Mouse (Mus musculus) MEL (cell line): Measurements from ENCODE around the gene Lrrc63. TPM values are rescaled to one million over a fixed set of nuclear protein-coding genes. Genes with fewer than 3 reads are reported as not detected.

Experiments used
- DNase-seq: peaks from one replicate; pipeline ENCODE4 v3.0.0; 2011; ENCODE audit warnings: low read depth, low spot score
- H3K27ac ChIP-seq: 2 replicates; pipeline ENCODE4 v1.5.1; 2012; ENCODE audit warnings: low read depth, mild to moderate bottlenecking, control low read depth, low read length, moderate library complexity; ENCODE audit not compliant: control insufficient read depth
- H3K27me3 ChIP-seq, 2 experiments: fragments of 150-350 bp in 1 of 2; sonication (generic) in 1 of 2; 2 replicates each; pipeline ENCODE4 v1.6.1; 2012; ENCODE audit warnings: low read length in 2 of 2, mild to moderate bottlenecking in 2 of 2, improper control_type of control experiment in 1 of 2, moderate library complexity in 1 of 2; ENCODE audit not compliant: insufficient read depth in 2 of 2, control insufficient read depth in 1 of 2
- H3K36me3 ChIP-seq, 2 experiments: 2 replicates each; pipeline ENCODE4 v1.6.1; 2012 to 2014; ENCODE audit warnings: low read length in 2 of 2, improper control_type of control experiment in 1 of 2, inconsistent platforms in 1 of 2, mild to moderate bottlenecking in 1 of 2; ENCODE audit not compliant: insufficient read depth in 2 of 2, control insufficient read depth in 1 of 2
- H3K4me1 ChIP-seq, 2 experiments: fragments of 150-350 bp in 1 of 2; sonication (generic) in 1 of 2; 2 replicates each; pipeline ENCODE4 v1.6.1; 2012; ENCODE audit warnings: low read length in 2 of 2, improper control_type of control experiment in 1 of 2, mild to moderate bottlenecking in 1 of 2; ENCODE audit not compliant: insufficient read depth in 2 of 2, control insufficient read depth in 1 of 2
- H3K4me3 ChIP-seq, 2 experiments: fragments of 150-350 bp in 1 of 2; sonication (generic) in 1 of 2; 2 replicates each; pipeline ENCODE4 v1.5.1; 2012; ENCODE audit warnings: low read depth in 2 of 2, low read length in 2 of 2, mild to moderate bottlenecking in 2 of 2, moderate library complexity in 2 of 2, control low read depth in 1 of 2, improper control_type of control experiment in 1 of 2; ENCODE audit not compliant: control insufficient read depth in 1 of 2, insufficient read depth in 1 of 2
- H3K79me2 ChIP-seq: 2 replicates; pipeline ENCODE4 v1.6.1; 2012; ENCODE audit warnings: mild to moderate bottlenecking, low read length, moderate library complexity; ENCODE audit not compliant: control insufficient read depth, poor library complexity, insufficient read depth
- H3K9ac ChIP-seq: 2 replicates; pipeline ENCODE4 v1.6.1; 2012; ENCODE audit warnings: low read depth, mild to moderate bottlenecking, control low read depth, low read length, moderate library complexity; ENCODE audit not compliant: control insufficient read depth, poor library complexity, severe bottlenecking
- H3K9me3 ChIP-seq: fragments of 150-350 bp; sonication (generic); replicated peaks from 2 replicates; pipeline ENCODE4 v1.6.1; 2012; ENCODE audit warnings: mild to moderate bottlenecking, low read length, improper control_type of control experiment, moderate library complexity; ENCODE audit not compliant: insufficient read depth
- BHLHE40 ChIP-seq: IDR thresholded peaks from 2 replicates; pipeline ENCODE4 v1.6.1; 2012; ENCODE audit warnings: low read depth, mild to moderate bottlenecking, inconsistent platforms, low read length, improper control_type of control experiment, borderline replicate concordance
- CHD1 ChIP-seq: IDR thresholded peaks from 2 replicates; pipeline ENCODE4 v1.6.1; 2012; ENCODE audit warnings: low read depth, mild to moderate bottlenecking, inconsistent platforms, low read length, improper control_type of control experiment
- CTCF ChIP-seq, 3 experiments: IDR thresholded peaks in 2 of 3; conservative IDR thresholded peaks in 1 of 3; 2 replicates each; pipeline ENCODE4 v1.5.1; 2011 to 2012; ENCODE audit warnings: low read length in 3 of 3, low read depth in 2 of 3, mild to moderate bottlenecking in 2 of 3, improper control_type of control experiment in 1 of 3, inconsistent platforms in 1 of 3, mixed read lengths in 1 of 3, moderate library complexity in 1 of 3; ENCODE audit not compliant: control insufficient read depth in 1 of 3, insufficient read depth in 1 of 3, poor library complexity in 1 of 3, severe bottlenecking in 1 of 3
- E2F4 ChIP-seq: IDR thresholded peaks from 2 replicates; pipeline ENCODE4 v1.6.1; 2011; ENCODE audit warnings: low read depth, low read length, improper control_type of control experiment, borderline replicate concordance
- ELF1 ChIP-seq: IDR thresholded peaks from 2 replicates; pipeline ENCODE4 v1.6.1; 2014; ENCODE audit warnings: low read depth, mild to moderate bottlenecking, inconsistent platforms, low read length, improper control_type of control experiment, moderate library complexity
- EP300 ChIP-seq, 2 experiments: IDR thresholded peaks; 2 replicates each; pipeline ENCODE4 v1.6.1; 2011; ENCODE audit warnings: improper control_type of control experiment in 2 of 2, low read length in 2 of 2, low read depth in 1 of 2, mild to moderate bottlenecking in 1 of 2
- ETS1 ChIP-seq: IDR thresholded peaks from 2 replicates; pipeline ENCODE4 v1.6.1; 2012; ENCODE audit warnings: low read depth, mild to moderate bottlenecking, inconsistent platforms, low read length, improper control_type of control experiment, moderate library complexity
- GABPA ChIP-seq: IDR thresholded peaks from 2 replicates; pipeline ENCODE4 v1.6.1; 2012; ENCODE audit warnings: low read depth, mild to moderate bottlenecking, inconsistent platforms, low read length, improper control_type of control experiment, moderate library complexity
- HCFC1 ChIP-seq: IDR thresholded peaks from 2 replicates; pipeline ENCODE4 v1.6.1; 2012; ENCODE audit warnings: low read depth, mild to moderate bottlenecking, inconsistent platforms, low read length, improper control_type of control experiment, moderate library complexity
- JUND ChIP-seq: IDR thresholded peaks from 2 replicates; pipeline ENCODE4 v1.6.1; 2011; ENCODE audit warnings: low read depth, mild to moderate bottlenecking, improper control_type of control experiment, low read length
- KAT2A ChIP-seq: conservative IDR thresholded peaks from 2 replicates; pipeline ENCODE4 v1.6.1; 2012; ENCODE audit warnings: low read depth, low read length, improper control_type of control experiment, inconsistent platforms
- MAFK ChIP-seq: IDR thresholded peaks from 2 replicates; pipeline ENCODE4 v1.6.1; 2011; ENCODE audit warnings: low read depth, mild to moderate bottlenecking, low read length, improper control_type of control experiment, borderline replicate concordance
- MAX ChIP-seq: IDR thresholded peaks from 2 replicates; pipeline ENCODE4 v1.6.1; 2011; ENCODE audit warnings: low read length, improper control_type of control experiment
- MEF2A ChIP-seq: IDR thresholded peaks from 2 replicates; pipeline ENCODE4 v1.6.1; 2014; ENCODE audit warnings: low read depth, mild to moderate bottlenecking, inconsistent platforms, low read length, improper control_type of control experiment; ENCODE audit not compliant: poor library complexity, insufficient replicate concordance, severe bottlenecking; ENCODE audit errors: extremely low read depth
- MXI1 ChIP-seq: IDR thresholded peaks from 2 replicates; pipeline ENCODE4 v1.6.1; 2011; ENCODE audit warnings: mild to moderate bottlenecking, low read depth, low read length, improper control_type of control experiment
- MYB ChIP-seq: IDR thresholded peaks from 2 replicates; pipeline ENCODE4 v1.6.1; 2011; ENCODE audit warnings: mild to moderate bottlenecking, low read depth, low read length, improper control_type of control experiment
- MYC ChIP-seq: IDR thresholded peaks from 2 replicates; pipeline ENCODE4 v1.6.1; 2011; ENCODE audit warnings: low read depth, mild to moderate bottlenecking, low read length, improper control_type of control experiment, moderate library complexity
- NRF1 ChIP-seq: IDR thresholded peaks from 2 replicates; pipeline ENCODE4 v1.6.1; 2014; ENCODE audit warnings: low read depth, mild to moderate bottlenecking, inconsistent platforms, low read length, improper control_type of control experiment, moderate library complexity; ENCODE audit not compliant: poor library complexity, insufficient read depth, severe bottlenecking
- POLR2A ChIP-seq, 2 experiments: IDR thresholded peaks; 2 replicates each; pipeline ENCODE4 v1.6.1; 2011 to 2012; ENCODE audit warnings: low read length in 2 of 2, mild to moderate bottlenecking in 2 of 2, control low read depth in 1 of 2, improper control_type of control experiment in 1 of 2, low read depth in 1 of 2, moderate library complexity in 1 of 2; ENCODE audit not compliant: control insufficient read depth in 1 of 2, insufficient read depth in 1 of 2, poor library complexity in 1 of 2
- POLR2AphosphoS2 ChIP-seq: IDR thresholded peaks from 2 replicates; pipeline ENCODE4 v1.6.1; 2011; ENCODE audit warnings: low read length, improper control_type of control experiment
- RAD21 ChIP-seq: IDR thresholded peaks from 2 replicates; pipeline ENCODE4 v1.6.1; 2011; ENCODE audit warnings: mild to moderate bottlenecking, low read depth, low read length, improper control_type of control experiment
- RCOR1 ChIP-seq: IDR thresholded peaks from 2 replicates; pipeline ENCODE4 v1.6.1; 2012; ENCODE audit warnings: low read depth, mild to moderate bottlenecking, inconsistent platforms, low read length, improper control_type of control experiment
- SIN3A ChIP-seq: IDR thresholded peaks from 2 replicates; pipeline ENCODE4 v1.6.1; 2012; ENCODE audit warnings: low read length, improper control_type of control experiment, inconsistent platforms
- SMC3 ChIP-seq: IDR thresholded peaks from 2 replicates; pipeline ENCODE4 v1.6.1; 2011; ENCODE audit warnings: low read depth, low read length, improper control_type of control experiment
- TBP ChIP-seq: IDR thresholded peaks from 2 replicates; pipeline ENCODE4 v1.8.0; 2011; ENCODE audit warnings: low read depth, low read length, improper control_type of control experiment
- TCF12 ChIP-seq: IDR thresholded peaks from 2 replicates; pipeline ENCODE4 v1.6.1; 2014; ENCODE audit warnings: low read depth, mild to moderate bottlenecking, inconsistent platforms, low read length, improper control_type of control experiment, moderate library complexity
- UBTF ChIP-seq: IDR thresholded peaks from 2 replicates; pipeline ENCODE4 v1.6.1; 2012; ENCODE audit warnings: low read depth, mild to moderate bottlenecking, inconsistent platforms, low read length, improper control_type of control experiment, moderate library complexity, borderline replicate concordance; ENCODE audit not compliant: insufficient read depth
- USF1 ChIP-seq: IDR thresholded peaks from 2 replicates; pipeline ENCODE4 v1.6.1; 2014; ENCODE audit warnings: low read depth, mild to moderate bottlenecking, inconsistent platforms, low read length, improper control_type of control experiment, moderate library complexity
- USF2 ChIP-seq, 2 experiments: IDR thresholded peaks; 2 replicates each; pipeline ENCODE4 v1.6.1; 2011 to 2012; ENCODE audit warnings: improper control_type of control experiment in 2 of 2, low read length in 2 of 2, borderline replicate concordance in 1 of 2, inconsistent platforms in 1 of 2, low read depth in 1 of 2, mild to moderate bottlenecking in 1 of 2; ENCODE audit not compliant: insufficient read depth in 1 of 2
- ZKSCAN1 ChIP-seq: IDR thresholded peaks from 2 replicates; pipeline ENCODE4 v1.6.1; 2012; ENCODE audit warnings: low read depth, mild to moderate bottlenecking, inconsistent platforms, low read length, improper control_type of control experiment, moderate library complexity
- ZNF384 ChIP-seq: IDR thresholded peaks from 2 replicates; pipeline ENCODE4 v1.6.1; 2012; ENCODE audit warnings: low read depth, mild to moderate bottlenecking, inconsistent platforms, low read length, improper control_type of control experiment
- polyA plus RNA-seq, 2 experiments: library from polyadenylated mRNA; stranded (reverse) in 1 of 2; unstranded in 1 of 2; fragments of >175 nt in 1 of 2; fragments of >200 nt in 1 of 2; gene quantifications; 2 replicates each; pipeline versions ENCODE4 v1.2.1 to v1.2.4; 2012; ENCODE audit warnings: low replicate concordance in 2 of 2, low read depth in 1 of 2; ENCODE audit not compliant: insufficient read length in 2 of 2, insufficient read depth in 1 of 2, missing spikeins in 1 of 2
- total RNA-seq: library from RNA; depleted of rRNA; stranded (reverse); fragments of 300-350 nt; gene quantifications from 2 replicates; pipeline ENCODE4 v1.2.3, GENCODE M21; 2012

The Lrrc63 gene
- total and polyA plus RNA-seq, 3 experiments = not detected

DNA sequence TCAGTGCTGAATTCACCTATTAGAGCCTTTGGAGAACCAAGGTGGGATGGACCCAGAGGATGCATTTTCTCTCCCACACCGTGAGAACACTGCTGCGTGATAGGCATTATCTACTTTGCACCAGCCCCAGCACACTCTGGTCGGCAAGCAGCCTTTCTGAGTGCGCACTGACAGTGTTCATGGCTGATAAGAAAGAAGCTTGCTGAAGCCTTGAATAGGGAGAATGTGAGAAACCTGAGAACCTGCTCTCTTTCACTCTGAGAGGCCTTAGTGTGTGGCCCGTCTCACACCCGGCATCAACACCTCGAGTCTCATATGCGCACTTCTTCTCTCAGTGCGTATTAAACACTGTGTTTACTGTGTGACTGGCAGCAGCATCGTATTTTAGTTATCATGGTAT, 7.8 kb upstream of the Lrrc63 start (continued):
- no peak; the same call in 1 of the 2 replicates for TF ChIP-seq NRF1
- peak; percentile 31; the same call in 1 of the 2 replicates for TF ChIP-seq MAFK
- 0 out of 2 replicates have a peak, but pooled peaks have one; percentile 36 for TF ChIP-seq ELF1

DNA sequence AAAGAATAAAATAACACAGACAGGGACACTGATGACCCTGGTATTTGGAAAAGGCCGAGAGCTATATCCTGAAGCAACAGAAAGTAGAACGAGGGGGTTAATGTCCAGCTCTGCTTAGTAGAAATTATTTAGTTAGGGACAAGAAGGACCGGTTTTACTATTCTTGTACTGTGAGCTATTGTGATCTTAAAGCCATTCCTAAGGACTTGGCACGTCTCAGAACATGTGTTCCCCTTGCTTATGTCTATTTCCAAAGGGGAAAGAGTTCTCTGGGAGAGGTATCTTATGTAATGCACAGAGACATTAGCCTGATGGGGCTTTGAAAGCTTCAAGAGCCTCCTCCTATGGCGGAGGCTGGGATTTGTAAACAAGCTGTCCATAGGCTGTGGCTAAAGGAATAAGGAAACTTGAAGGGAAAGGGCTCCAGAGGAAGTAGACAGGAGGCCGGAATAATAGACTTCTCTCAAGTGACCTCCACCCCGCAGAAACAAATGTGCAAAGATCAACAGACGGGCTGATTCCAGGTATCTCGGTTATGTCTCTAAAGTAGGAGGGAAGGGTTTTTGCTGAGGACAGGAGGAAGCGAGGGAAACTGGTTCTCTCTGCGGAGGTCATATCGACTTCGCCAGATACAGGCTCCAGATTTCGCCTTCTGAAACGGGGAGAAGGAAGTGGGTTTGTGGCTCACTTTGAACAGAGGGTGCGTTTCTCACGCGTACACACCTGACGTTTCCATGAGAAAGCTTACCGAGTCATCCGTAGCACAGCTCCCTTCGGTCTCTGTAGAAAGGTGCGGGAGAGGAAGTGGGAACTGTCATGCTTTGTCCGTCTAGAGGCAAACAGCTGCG, 5.7 kb upstream of the Lrrc63 start:
- DNase-seq = peak; percentile 64
- no peaks in the 10 kb centered on the region for H3K9me3 ChIP-seq
- peak overlapping the region; percentile 6; the same call in 1 of the 2 replicates for H3K9ac ChIP-seq
- peaks cover 0 to 26% of the 10 kb centered on the region in 2 experiments; a peak in 2 of 4 replicates for H3K36me3 ChIP-seq
- no peaks in the 10 kb centered on the region for H3K79me2 ChIP-seq
- no peak overlapping the region for H3K27ac ChIP-seq
- peaks cover 10 to 21% of the 10 kb centered on the region in 2 experiments for H3K4me1 ChIP-seq
- H3K4me3 ChIP-seq = peak overlapping the region; percentile 38 to 42; a peak in 3 of 4 replicates
- peaks cover 3 to 10% of the 10 kb centered on the region in 2 experiments; a peak in 3 of 4 replicates for H3K27me3 ChIP-seq
- TF ChIP-seq ZNF384 (no peak), POLR2AphosphoS2 (no peak), E2F4 (no peak), CHD1 (no peak), MYC (no peak), TBP (0 out of 2 replicates have a peak, but pooled peaks have one; percentile 17), GABPA (no peak), EP300 (IDR thresholded peaks at IDR 0.05; ENCODE audit: low read depth in 1 of 2, low read length in 2 of 2) (0 out of 4 replicates have a peak, but pooled peaks of 1 of the 2 experiments have one; percentile 42), RCOR1 (peak; percentile 47; the same call in 1 of the 2 replicates), SMC3 (no peak), MEF2A (no peak), USF2 (IDR thresholded peaks at IDR 0.05; ENCODE audit: borderline replicate concordance in 1 of 2, insufficient read depth in 1 of 2, low read depth in 1 of 2, low read length in 2 of 2) (no peak), KAT2A (no peak), CTCF (IDR thresholded peaks at IDR 0.05 in 2 of 3, conservative IDR thresholded peaks at IDR 0.05 in 1 of 3; ENCODE audit: control insufficient read depth in 1 of 3, insufficient read depth in 1 of 3, low read depth in 2 of 3, low read length in 3 of 3, poor library complexity in 1 of 3, severe bottlenecking in 1 of 3) (no peak), TCF12 (peak; percentile 42; the same call in 1 of the 2 replicates), SIN3A (no peak), NRF1 (no peak), MAFK (no peak), ETS1 (0 out of 2 replicates have a peak, but pooled peaks have one; percentile 35), MXI1 (no peak), BHLHE40 (0 out of 2 replicates have a peak, but pooled peaks have one; percentile 14), MYB (no peak), UBTF (no peak), HCFC1 (no peak), RAD21 (no peak), POLR2A (IDR thresholded peaks at IDR 0.05; ENCODE audit: control insufficient read depth in 1 of 2, insufficient read depth in 1 of 2, low read depth in 1 of 2, low read length in 2 of 2, poor library complexity in 1 of 2) (no peak), MAX (no peak), JUND (no peak), ZKSCAN1 (no peak), ELF1 (no peak), USF1 (no peak)
